Mouse (Mus musculus): ENCODE data around the gene Hspbp1. TPM values are rescaled to one million over a fixed set of nuclear protein-coding genes. Genes with fewer than 3 reads are reported as not detected.

The Hspbp1 gene
- total and polyA plus RNA-seq, 3 experiments, result 29.7 to 35.0 (median 31.9) TPM

GRCm38 (mm10) chr7:4654221-4654620, 30.6 kb downstream of the Hspbp1 start:
- 42% methylated on average over 2 of the region's 2 CpGs for WGBS
- Histone ChIP-seq H3K9ac (ENCODE audit: low read depth, low read length) (peak overlapping the region; percentile 25; the same call in 1 of the 2 replicates), H3K79me2 (replicated peaks; ENCODE audit: control insufficient read depth, insufficient read depth, low read length) (peaks cover 11% of the 10 kb centered on the region), H3K27me3 (ENCODE audit: control insufficient read depth, insufficient read depth, low read length) (no peaks in the 10 kb centered on the region), H3K36me3 (ENCODE audit: control insufficient read depth, insufficient read depth, low read length) (peaks cover 32% of the 10 kb centered on the region), H3K27ac (peak overlapping the region; percentile 41), H3K4me1 (ENCODE audit: control insufficient read depth, insufficient read depth, low read length) (peaks cover 34% of the 10 kb centered on the region), H3K4me3 (no peak overlapping the region)
- no peak for TF ChIP-seq CTCF (IDR thresholded peaks at IDR 0.05)
- no peak for TF ChIP-seq EP300 (IDR thresholded peaks at IDR 0.05; ENCODE audit: insufficient read depth, low read depth, low read length)
- no peak for TF ChIP-seq POLR2A (IDR thresholded peaks at IDR 0.05; ENCODE audit: insufficient read depth, low read depth, low read length)
- intact Hi-C loops (cut with DNase I), result loop anchor here (10.0 kb wide), 3 partner anchors 141 to 1491 kb away; partner anchors contain the start of genes Fiz1, Gm44973, Rpl28 and Zfp524
- no peak for DNase-seq

- H3K79me2 ChIP-seq (replicated peaks; ENCODE audit: control insufficient read depth, insufficient read depth, low read length), result peaks cover 11% of the 10 kb centered on the region
- H3K36me3 ChIP-seq (ENCODE audit: control insufficient read depth, insufficient read depth, low read length), result peaks cover 32% of the 10 kb centered on the region
- peak overlapping the region; percentile 41 for H3K27ac ChIP-seq
- intact Hi-C loops (cut with DNase I), result loop anchor here (10.0 kb wide), 3 partner anchors 141 to 1491 kb away; partner anchors contain the start of genes Fiz1, Gm44973, Rpl28 and Zfp524
- WGBS, result 51% methylated on average over 7 of the region's 7 CpGs
- DNase-seq, result peak in 1 of 2 experiments; percentile 55
- no peak for TF ChIP-seq POLR2A (IDR thresholded peaks at IDR 0.05; ENCODE audit: insufficient read depth, low read depth, low read length)
- no peak for TF ChIP-seq CTCF (IDR thresholded peaks at IDR 0.05)
- TF ChIP-seq EP300 (IDR thresholded peaks at IDR 0.05; ENCODE audit: insufficient read depth, low read depth, low read length), result no peak
- H3K4me1 ChIP-seq (ENCODE audit: control insufficient read depth, insufficient read depth, low read length), result peaks cover 34% of the 10 kb centered on the region
- H3K27me3 ChIP-seq (ENCODE audit: control insufficient read depth, insufficient read depth, low read length), result no peaks in the 10 kb centered on the region
- H3K9ac ChIP-seq (ENCODE audit: low read depth, low read length), result no peak overlapping the region
- H3K4me3 ChIP-seq, result no peak overlapping the region
Measured at GRCm38 (mm10) chr7:4653780-4654179, 31.1 kb downstream of the Hspbp1 start.

- intact Hi-C loops (cut with DNase I), result loop anchor here (10.0 kb wide), 3 partner anchors 141 to 1491 kb away; partner anchors contain the start of genes Fiz1, Gm44973, Rpl28 and Zfp524
- Histone ChIP-seq H3K27ac (no peak overlapping the region), H3K36me3 (ENCODE audit: control insufficient read depth, insufficient read depth, low read length) (peaks cover 32% of the 10 kb centered on the region), H3K27me3 (ENCODE audit: control insufficient read depth, insufficient read depth, low read length) (no peaks in the 10 kb centered on the region), H3K79me2 (replicated peaks; ENCODE audit: control insufficient read depth, insufficient read depth, low read length) (peaks cover 11% of the 10 kb centered on the region), H3K9ac (ENCODE audit: low read depth, low read length) (no peak overlapping the region), H3K4me3 (no peak overlapping the region), H3K4me1 (ENCODE audit: control insufficient read depth, insufficient read depth, low read length) (peaks cover 34% of the 10 kb centered on the region)
- no peak for DNase-seq
- no peak for TF ChIP-seq CTCF (IDR thresholded peaks at IDR 0.05)
- TF ChIP-seq POLR2A (IDR thresholded peaks at IDR 0.05; ENCODE audit: insufficient read depth, low read depth, low read length), result no peak
- no peak for TF ChIP-seq EP300 (IDR thresholded peaks at IDR 0.05; ENCODE audit: insufficient read depth, low read depth, low read length)
- WGBS, result 67% methylated on average over 5 of the region's 5 CpGs
Measured at GRCm38 (mm10) chr7:4653351-4653750, 31.5 kb downstream of the Hspbp1 start.

GRCm38 (mm10) chr7:4652726-4653125, 32.1 kb downstream of the Hspbp1 start:
- intact Hi-C loops (cut with DNase I), result loop anchor here (10.0 kb wide), 3 partner anchors 142 to 1492 kb away; partner anchors contain the start of genes Fiz1, Gm44973, Rpl28 and Zfp524

GRCm38 (mm10) chr7:4651581-4651980, 33.3 kb downstream of the Hspbp1 start:
- H3K27me3 ChIP-seq (ENCODE audit: control insufficient read depth, insufficient read depth, low read length), result no peaks in the 10 kb centered on the region
- intact Hi-C loops (cut with DNase I), result loop anchor here (10.0 kb wide), 3 partner anchors 143 to 1493 kb away; partner anchors contain the start of genes Fiz1, Gm44973, Rpl28 and Zfp524
- TF ChIP-seq POLR2A (IDR thresholded peaks at IDR 0.05; ENCODE audit: insufficient read depth, low read depth, low read length), result no peak
- TF ChIP-seq CTCF (IDR thresholded peaks at IDR 0.05), result no peak
- TF ChIP-seq EP300 (IDR thresholded peaks at IDR 0.05; ENCODE audit: insufficient read depth, low read depth, low read length), result no peak
- WGBS, result 46% methylated on average over 8 of the region's 8 CpGs
- no peak overlapping the region for H3K9ac ChIP-seq (ENCODE audit: low read depth, low read length)
- H3K4me1 ChIP-seq (ENCODE audit: control insufficient read depth, insufficient read depth, low read length), result peaks cover 37% of the 10 kb centered on the region
- no peak overlapping the region for H3K27ac ChIP-seq
- DNase-seq, result no peak
- peaks cover 28% of the 10 kb centered on the region for H3K36me3 ChIP-seq (ENCODE audit: control insufficient read depth, insufficient read depth, low read length)
- peaks cover 10% of the 10 kb centered on the region for H3K79me2 ChIP-seq (replicated peaks; ENCODE audit: control insufficient read depth, insufficient read depth, low read length)
- no peak overlapping the region for H3K4me3 ChIP-seq

More at GRCm38 (mm10) chr7:4652726-4653125, 32.1 kb downstream of the Hspbp1 start:
- Histone ChIP-seq H3K27me3 (ENCODE audit: control insufficient read depth, insufficient read depth, low read length) (no peaks in the 10 kb centered on the region), H3K4me3 (no peak overlapping the region), H3K9ac (ENCODE audit: low read depth, low read length) (no peak overlapping the region), H3K27ac (no peak overlapping the region), H3K79me2 (replicated peaks; ENCODE audit: control insufficient read depth, insufficient read depth, low read length) (peaks cover 10% of the 10 kb centered on the region), H3K36me3 (ENCODE audit: control insufficient read depth, insufficient read depth, low read length) (peaks cover 32% of the 10 kb centered on the region), H3K4me1 (ENCODE audit: control insufficient read depth, insufficient read depth, low read length) (peaks cover 38% of the 10 kb centered on the region)
- WGBS, result 63% methylated on average over 5 of the region's 5 CpGs
- no peak for TF ChIP-seq POLR2A (IDR thresholded peaks at IDR 0.05; ENCODE audit: insufficient read depth, low read depth, low read length)
- no peak for TF ChIP-seq EP300 (IDR thresholded peaks at IDR 0.05; ENCODE audit: insufficient read depth, low read depth, low read length)
- no peak for TF ChIP-seq CTCF (IDR thresholded peaks at IDR 0.05)
- DNase-seq, result no peak

- peaks cover 24% of the 10 kb centered on the region for H3K4me1 ChIP-seq (ENCODE audit: control insufficient read depth, insufficient read depth, low read length)
- H3K4me3 ChIP-seq, result no peak overlapping the region
- no peak for DNase-seq
- H3K9ac ChIP-seq (ENCODE audit: low read depth, low read length), result no peak overlapping the region
- intact Hi-C loops (cut with DNase I), result no loop called here
- peaks cover 6% of the 10 kb centered on the region for H3K79me2 ChIP-seq (replicated peaks; ENCODE audit: control insufficient read depth, insufficient read depth, low read length)
- H3K27ac ChIP-seq, result no peak overlapping the region; the same call in 1 of the 2 replicates
- 76% methylated on average over 2 of the region's 2 CpGs for WGBS
- peaks cover 11% of the 10 kb centered on the region for H3K36me3 ChIP-seq (ENCODE audit: control insufficient read depth, insufficient read depth, low read length)
- TF ChIP-seq EP300 (IDR thresholded peaks at IDR 0.05; ENCODE audit: insufficient read depth, low read depth, low read length) (no peak), CTCF (IDR thresholded peaks at IDR 0.05) (no peak)
- no peaks in the 10 kb centered on the region for H3K27me3 ChIP-seq (ENCODE audit: control insufficient read depth, insufficient read depth, low read length)
Measured at GRCm38 (mm10) chr7:4647992-4648391, 36.9 kb downstream of the Hspbp1 start.

Measured in heart, adult 2 months (tissue).